Mouse (Mus musculus) neural tube, embryonic 12.5 days (tissue): ENCODE data around the gene Lmln. TPM values are rescaled to one million over a fixed set of nuclear protein-coding genes. Genes with fewer than 3 reads are reported as not detected.
A peak's percentile ranks its signal among the peaks of the same experiment; 100 is the strongest.

ENCODE experiments used
- ATAC-seq: fragments of 200-750 bp; cut with Nextera tagmentation; 2 replicates; pipeline ENCODE4 v1.8.0; 2017; ENCODE audit warnings: low read depth, mild to moderate bottlenecking, moderate TSS enrichment, moderate library complexity; ENCODE audit not compliant: low FRiP score
- H3K27ac ChIP-seq: fragments of 300-500 bp; sonication (generic); 2 replicates; pipeline ENCODE4 v1.5.1; 2016
- H3K27me3 ChIP-seq: fragments of 300-500 bp; sonication (generic); replicated peaks from 2 replicates; pipeline ENCODE4 v1.6.1; 2016; ENCODE audit warnings: mild to moderate bottlenecking
- H3K36me3 ChIP-seq: fragments of 300-500 bp; sonication (generic); 2 replicates; pipeline ENCODE4 v1.6.1; 2016; ENCODE audit warnings: mild to moderate bottlenecking
- H3K4me1 ChIP-seq: fragments of 300-500 bp; sonication (generic); 2 replicates; pipeline ENCODE4 v1.6.1; 2016
- H3K4me2 ChIP-seq: fragments of 300-500 bp; sonication (generic); replicated peaks from 2 replicates; pipeline ENCODE4 v1.6.1; 2016; ENCODE audit warnings: mild to moderate bottlenecking
- H3K4me3 ChIP-seq: fragments of 300-500 bp; sonication (generic); 2 replicates; pipeline ENCODE4 v1.5.1; 2016
- H3K9ac ChIP-seq: fragments of 300-500 bp; sonication (generic); 2 replicates; pipeline ENCODE4 v1.6.1; 2016; ENCODE audit warnings: mild to moderate bottlenecking
- H3K9me3 ChIP-seq: fragments of 300-500 bp; sonication (generic); 2 replicates; pipeline ENCODE4 v1.6.1; 2016; ENCODE audit warnings: mild to moderate bottlenecking
- WGBS: fragments of 180-500 bp; shearing (Covaris S2); methylation state at CpG from one replicate; pipeline ENCODE4 v1.1.7; 2016; 5-methylcytosine and 5-hydroxymethylcytosine counted together
- polyA plus RNA-seq: library from polyadenylated mRNA; unstranded; fragments of >200 nt; fragmentation: Nextera tagmentation; extraction: Ambion mirVana; gene quantifications from 2 replicates; pipeline ENCODE4 v1.2.1, GENCODE M21; 2016

Lmln gene
- 2.9 and 4.6 TPM in 2 replicates for polyA plus RNA-seq

GRCm38 (mm10) chr16:33062024-33062681 lies at the start of gene Lmln:
Lmln (plus strand) TSS chr16:33062521.
- Histone ChIP-seq H3K9ac (peak within 1 kb of the TSS; percentile 70), H3K27me3 (no peaks in the 10 kb centered on the region), H3K27ac (0 out of 2 replicates have a peak within 1 kb of the TSS, but pooled peaks have one; percentile 27), H3K4me1 (peaks cover 28% of the 10 kb centered on the region), H3K4me3 (peak within 1 kb of the TSS; percentile 60), H3K36me3 (peaks cover 36% of the 10 kb centered on the region), H3K4me2 (peak within 1 kb of the TSS; percentile 83), H3K9me3 (no peaks in the 10 kb centered on the region)
- WGBS, result under 1% methylated on average over 64 of the region's 64 CpGs
- ATAC-seq, result peak; percentile 97

- H3K4me3 ChIP-seq, result no peak overlapping the region
- no peak overlapping the region for H3K4me2 ChIP-seq
- no peaks in the 10 kb centered on the region for H3K27me3 ChIP-seq
- no peak overlapping the region for H3K27ac ChIP-seq
- H3K9me3 ChIP-seq, result no peaks in the 10 kb centered on the region
- peaks cover 44% of the 10 kb centered on the region for H3K36me3 ChIP-seq
- ATAC-seq, result no peak
- 94% methylated on average over 5 of the region's 5 CpGs for WGBS
- no peak overlapping the region for H3K9ac ChIP-seq
- no peaks in the 10 kb centered on the region for H3K4me1 ChIP-seq
Observed at GRCm38 (mm10) chr16:33013801-33014200, 48.5 kb upstream of the Lmln start.

DNA sequence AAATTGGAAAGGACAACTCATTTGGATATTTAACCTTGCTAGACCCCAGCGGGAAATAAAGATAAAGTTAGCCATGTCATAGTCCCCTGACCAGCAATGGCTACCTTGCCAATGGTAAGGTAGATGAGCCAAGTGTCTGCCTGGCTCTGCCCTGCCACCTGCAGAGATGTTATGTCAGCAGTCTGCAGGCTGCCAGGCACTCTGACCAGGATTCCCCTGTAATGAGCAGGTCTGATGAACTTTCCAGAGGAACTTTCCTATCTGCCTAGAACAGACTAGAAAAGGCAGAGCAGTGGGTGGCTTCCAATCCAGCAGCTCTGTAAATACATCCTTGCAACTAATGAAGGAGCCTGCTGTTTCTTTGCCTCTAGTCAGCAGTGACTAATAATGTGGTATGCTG lies 47.4 kb upstream of the Lmln start:
- Histone ChIP-seq H3K27me3 (no peaks in the 10 kb centered on the region), H3K4me1 (no peaks in the 10 kb centered on the region), H3K9ac (no peak overlapping the region), H3K4me3 (no peak overlapping the region), H3K36me3 (peaks cover 33% of the 10 kb centered on the region), H3K9me3 (no peaks in the 10 kb centered on the region), H3K4me2 (no peak overlapping the region), H3K27ac (no peak overlapping the region)
- WGBS, result 95% methylated on average over 1 of the region's 1 CpGs
- ATAC-seq, result no peak

- Histone ChIP-seq H3K27me3 (no peaks in the 10 kb centered on the region), H3K27ac (no peak overlapping the region), H3K4me3 (no peak overlapping the region), H3K4me2 (no peak overlapping the region), H3K9me3 (no peaks in the 10 kb centered on the region), H3K4me1 (no peaks in the 10 kb centered on the region), H3K9ac (no peak overlapping the region), H3K36me3 (peaks cover 28% of the 10 kb centered on the region)
- no peak for ATAC-seq
- 95% methylated on average over 3 of the region's 3 CpGs for WGBS
Observed at GRCm38 (mm10) chr16:33015396-33015907, 46.9 kb upstream of the Lmln start.

DNA sequence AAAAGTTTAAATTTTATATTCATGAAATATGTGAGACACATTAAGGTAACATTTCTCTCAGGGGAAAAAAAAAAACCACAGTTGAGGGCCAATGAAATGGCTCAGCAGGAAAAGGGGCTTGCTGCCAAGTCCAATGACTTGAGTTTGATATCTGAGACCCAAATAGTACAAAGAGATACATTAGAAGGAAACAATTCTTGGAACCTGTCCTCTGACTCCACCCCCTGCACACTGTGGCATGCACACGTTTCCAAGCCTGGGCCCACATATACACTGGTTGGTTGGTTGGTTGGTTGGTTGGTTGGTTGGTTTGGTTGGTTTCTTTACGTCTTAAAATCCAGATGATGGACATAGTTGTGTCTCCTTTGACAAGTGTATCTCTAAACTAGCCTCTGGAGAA lies 46.3 kb upstream of the Lmln start:
- 85% methylated on average over 2 of the region's 2 CpGs for WGBS
- H3K36me3 ChIP-seq, result peaks cover 24% of the 10 kb centered on the region
- no peak overlapping the region for H3K27ac ChIP-seq
- no peaks in the 10 kb centered on the region for H3K27me3 ChIP-seq
- H3K4me3 ChIP-seq, result no peak overlapping the region
- H3K4me2 ChIP-seq, result no peak overlapping the region
- no peaks in the 10 kb centered on the region for H3K4me1 ChIP-seq
- ATAC-seq, result no peak
- H3K9ac ChIP-seq, result no peak overlapping the region
- H3K9me3 ChIP-seq, result no peaks in the 10 kb centered on the region

- WGBS, result 93% methylated on average over 5 of the region's 5 CpGs
- Histone ChIP-seq H3K9me3 (no peaks in the 10 kb centered on the region), H3K27me3 (no peaks in the 10 kb centered on the region), H3K9ac (no peak overlapping the region), H3K4me2 (no peak overlapping the region), H3K27ac (no peak overlapping the region), H3K4me3 (no peak overlapping the region), H3K36me3 (peaks cover 14% of the 10 kb centered on the region), H3K4me1 (no peaks in the 10 kb centered on the region)
- ATAC-seq, result no peak
Observed at GRCm38 (mm10) chr16:33017677-33018349, 44.5 kb upstream of the Lmln start.

DNA sequence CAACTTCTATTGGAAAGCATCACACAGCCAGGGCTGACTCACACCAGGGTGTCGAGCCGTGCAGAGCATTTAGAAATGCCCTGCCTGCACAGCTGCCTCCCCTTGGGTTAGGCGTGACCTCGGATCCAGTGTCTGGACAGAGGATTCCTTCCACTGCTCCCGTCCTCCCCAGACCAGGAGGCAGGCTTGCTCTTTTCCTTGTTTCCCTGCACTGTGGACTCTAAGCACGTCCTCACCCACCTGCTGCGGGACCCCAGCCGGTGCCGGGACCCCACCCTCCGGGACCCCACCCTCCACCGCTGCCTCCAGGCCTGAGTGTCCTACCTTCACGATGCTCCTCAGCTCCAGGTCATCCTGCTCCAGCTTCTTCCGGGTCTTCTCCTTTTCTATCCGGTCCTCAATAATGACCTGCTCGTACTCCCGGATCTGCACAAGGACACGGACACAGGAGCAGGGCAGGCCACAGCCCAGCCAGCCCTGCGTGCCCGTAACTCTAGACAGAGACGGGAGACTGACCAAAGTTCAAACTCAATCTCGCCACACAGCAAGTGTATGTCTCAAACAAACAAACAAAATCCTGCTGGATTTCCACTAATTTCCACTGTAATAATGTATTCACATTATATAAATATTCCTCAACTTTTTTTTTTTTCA lies 43.1 kb upstream of the Lmln start:
- no peak overlapping the region for H3K27ac ChIP-seq

DNA sequence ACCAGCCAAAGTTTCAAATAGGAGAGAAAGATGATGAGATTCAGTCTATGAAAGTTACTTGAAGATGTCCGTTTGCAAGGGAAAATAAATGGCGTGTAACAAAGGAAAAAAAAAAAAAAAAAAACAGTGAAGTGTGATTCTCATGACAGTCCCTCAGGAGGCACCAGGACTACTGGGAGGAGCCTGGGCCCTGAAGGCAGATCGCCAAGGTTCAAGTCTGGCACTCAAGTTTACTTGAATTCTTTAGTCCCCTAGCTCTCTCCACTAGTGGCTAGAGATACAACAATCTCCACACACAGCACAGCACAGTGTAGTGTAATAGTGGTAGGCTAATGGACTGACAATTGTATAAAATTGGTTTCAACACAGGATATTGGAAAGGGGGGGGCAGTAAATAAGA lies 40.9 kb upstream of the Lmln start:
- no peak overlapping the region for H3K9ac ChIP-seq
- 76% methylated on average over 3 of the region's 3 CpGs for WGBS
- no peaks in the 10 kb centered on the region for H3K4me1 ChIP-seq
- H3K4me2 ChIP-seq, result no peak overlapping the region
- no peak overlapping the region for H3K4me3 ChIP-seq
- no peak for ATAC-seq
- H3K27ac ChIP-seq, result no peak overlapping the region
- no peaks in the 10 kb centered on the region for H3K27me3 ChIP-seq
- H3K36me3 ChIP-seq, result 0 out of 2 replicates have a peak, but pooled peaks cover 2% of the 10 kb centered on the region
- H3K9me3 ChIP-seq, result no peaks in the 10 kb centered on the region

More for the DNA sequence above, 43.1 kb upstream of the Lmln start:
- ATAC-seq, result no peak
- H3K9ac ChIP-seq, result no peak overlapping the region
- no peaks in the 10 kb centered on the region for H3K27me3 ChIP-seq
- no peaks in the 10 kb centered on the region for H3K9me3 ChIP-seq
- no peak overlapping the region for H3K4me3 ChIP-seq
- H3K36me3 ChIP-seq, result peaks cover 2% of the 10 kb centered on the region; the same call in 1 of the 2 replicates
- H3K4me1 ChIP-seq, result no peaks in the 10 kb centered on the region
- 79% methylated on average over 21 of the region's 21 CpGs for WGBS
- H3K4me2 ChIP-seq, result no peak overlapping the region

- no peaks in the 10 kb centered on the region for H3K4me1 ChIP-seq
- H3K9me3 ChIP-seq, result no peaks in the 10 kb centered on the region
- no peaks in the 10 kb centered on the region for H3K27me3 ChIP-seq
- no peaks in the 10 kb centered on the region for H3K36me3 ChIP-seq
- H3K4me2 ChIP-seq, result no peak overlapping the region
- H3K4me3 ChIP-seq, result no peak overlapping the region
- H3K9ac ChIP-seq, result no peak overlapping the region
- WGBS, result 4% methylated on average over 4 of the region's 4 CpGs
- ATAC-seq, result no peak
- no peak overlapping the region for H3K27ac ChIP-seq
Observed at GRCm38 (mm10) chr16:33023750-33024149, 38.6 kb upstream of the Lmln start.

DNA sequence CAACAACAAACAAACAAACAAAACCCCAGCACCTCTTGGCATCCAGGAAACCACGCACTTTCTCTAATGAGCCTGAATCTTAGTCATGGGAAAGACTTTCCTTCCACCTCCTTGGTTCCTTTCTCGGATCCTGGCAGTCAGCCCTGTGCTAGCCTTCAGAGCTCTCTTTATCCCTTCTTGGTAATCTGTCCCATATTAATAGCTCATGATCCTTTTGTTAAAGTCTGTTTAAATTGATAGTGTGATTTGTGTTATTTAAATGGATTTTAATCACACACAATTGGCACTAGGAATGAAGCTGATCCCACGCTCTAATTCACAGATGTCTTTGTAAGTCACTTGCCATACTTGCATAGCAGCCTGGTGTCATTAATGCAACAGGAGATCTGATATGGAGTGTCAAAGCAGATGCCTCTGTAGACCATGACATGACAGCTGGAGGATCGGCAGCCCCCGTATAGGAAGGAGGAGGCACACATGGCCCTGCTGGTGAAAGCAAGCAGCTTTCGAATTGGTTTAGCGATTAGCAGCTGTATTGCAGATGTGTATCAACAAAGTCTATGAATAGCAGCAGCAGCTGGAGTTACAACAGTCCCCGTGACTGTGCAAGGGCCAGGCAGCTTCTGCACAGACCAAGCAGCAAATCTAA lies 37.7 kb upstream of the Lmln start:
- WGBS, result 81% methylated on average over 8 of the region's 8 CpGs
- no peak overlapping the region for H3K9ac ChIP-seq
- no peaks in the 10 kb centered on the region for H3K4me1 ChIP-seq
- no peaks in the 10 kb centered on the region for H3K9me3 ChIP-seq
- no peak overlapping the region for H3K4me2 ChIP-seq
- no peak overlapping the region for H3K4me3 ChIP-seq
- no peak for ATAC-seq
- H3K27me3 ChIP-seq, result no peaks in the 10 kb centered on the region
- H3K36me3 ChIP-seq, result no peaks in the 10 kb centered on the region
- H3K27ac ChIP-seq, result no peak overlapping the region

GRCm38 (mm10) chr16:33026357-33026756 lies 36.0 kb upstream of the Lmln start:
- H3K27ac ChIP-seq, result no peak overlapping the region
- H3K27me3 ChIP-seq, result no peaks in the 10 kb centered on the region
- no peaks in the 10 kb centered on the region for H3K4me1 ChIP-seq
- H3K4me2 ChIP-seq, result no peak overlapping the region
- no peak overlapping the region for H3K4me3 ChIP-seq
- ATAC-seq, result no peak
- H3K36me3 ChIP-seq, result no peaks in the 10 kb centered on the region
- 87% methylated on average over 7 of the region's 7 CpGs for WGBS
- H3K9ac ChIP-seq, result no peak overlapping the region
- H3K9me3 ChIP-seq, result no peaks in the 10 kb centered on the region

DNA sequence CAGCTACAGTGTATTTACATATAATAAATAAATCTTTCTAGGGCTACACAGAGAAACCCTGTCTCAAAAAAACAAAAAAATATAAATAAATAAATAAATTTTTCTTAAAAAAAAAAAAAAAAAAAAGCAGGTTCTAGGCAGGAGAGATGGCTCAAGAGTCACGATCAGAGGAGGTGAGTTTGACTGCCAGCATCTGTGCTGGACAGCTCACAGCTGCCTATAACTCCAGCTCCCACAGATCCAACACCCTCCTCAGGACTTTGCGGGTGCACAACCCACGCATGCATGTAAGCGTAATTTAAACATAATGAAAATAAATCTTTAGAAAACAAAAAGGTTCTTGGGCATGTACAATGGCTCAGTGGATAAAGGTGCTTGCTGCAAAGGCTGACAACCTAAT lies 26.3 kb upstream of the Lmln start:
- no peaks in the 10 kb centered on the region for H3K4me1 ChIP-seq
- no peak overlapping the region for H3K4me2 ChIP-seq
- H3K9me3 ChIP-seq, result no peaks in the 10 kb centered on the region
- no peak overlapping the region for H3K27ac ChIP-seq
- no peak overlapping the region for H3K9ac ChIP-seq
- no peak overlapping the region for H3K4me3 ChIP-seq
- ATAC-seq, result no peak
- 83% methylated on average over 4 of the region's 4 CpGs for WGBS
- no peaks in the 10 kb centered on the region for H3K27me3 ChIP-seq
- no peaks in the 10 kb centered on the region for H3K36me3 ChIP-seq
